Mouse (Mus musculus) heart, embryonic 10.5 days (tissue): ENCODE results near the gene Senp3. TPM values are rescaled to one million over a fixed set of nuclear protein-coding genes. Genes with fewer than 3 reads are reported as not detected.
"Not testable (repeated sequence)": the region's sequence is repeated elsewhere in the genome, so short reads cannot be mapped to it uniquely, and the experiment has no call there.

Experiments used
- DNase-seq: peaks from one replicate; pipeline ENCODE4 v3.0.0-alpha.2; 2017; ENCODE audit warnings: low spot score
- H3K27ac ChIP-seq: fragments of 300-500 bp; sonication (generic); 2 replicates; pipeline ENCODE4 v1.5.1; 2016; ENCODE audit warnings: mild to moderate bottlenecking
- H3K27me3 ChIP-seq: fragments of 300-500 bp; sonication (generic); 2 replicates; pipeline ENCODE4 v1.6.1; 2016; ENCODE audit warnings: mild to moderate bottlenecking; ENCODE audit not compliant: poor library complexity, insufficient read depth, severe bottlenecking
- H3K36me3 ChIP-seq: fragments of 300-500 bp; sonication (generic); 2 replicates; pipeline ENCODE4 v1.6.1; 2016; ENCODE audit warnings: mild to moderate bottlenecking, moderate library complexity
- H3K4me1 ChIP-seq: fragments of 300-500 bp; sonication (generic); 2 replicates; pipeline ENCODE4 v1.6.1; 2016; ENCODE audit warnings: mild to moderate bottlenecking
- H3K4me3 ChIP-seq: fragments of 300-500 bp; sonication (generic); 2 replicates; pipeline ENCODE4 v1.5.1; 2016; ENCODE audit warnings: mild to moderate bottlenecking, moderate library complexity
- H3K9me3 ChIP-seq: fragments of 300-500 bp; sonication (generic); 2 replicates; pipeline ENCODE4 v1.6.1; 2016; ENCODE audit warnings: mild to moderate bottlenecking, moderate library complexity
- WGBS: fragments of 180-500 bp; shearing (Covaris S2); methylation state at CpG from one replicate; pipeline ENCODE4 v1.1.7; 2016; 5-methylcytosine and 5-hydroxymethylcytosine counted together
- polyA plus RNA-seq: library from polyadenylated mRNA; unstranded; fragments of >200 nt; fragmentation: Nextera tagmentation; extraction: Ambion mirVana; gene quantifications from 2 replicates; pipeline ENCODE4 v1.2.1, GENCODE M21; 2016

Senp3 gene
- polyA plus RNA-seq, 1 experiment from 2014 or later = 108 TPM

DNA sequence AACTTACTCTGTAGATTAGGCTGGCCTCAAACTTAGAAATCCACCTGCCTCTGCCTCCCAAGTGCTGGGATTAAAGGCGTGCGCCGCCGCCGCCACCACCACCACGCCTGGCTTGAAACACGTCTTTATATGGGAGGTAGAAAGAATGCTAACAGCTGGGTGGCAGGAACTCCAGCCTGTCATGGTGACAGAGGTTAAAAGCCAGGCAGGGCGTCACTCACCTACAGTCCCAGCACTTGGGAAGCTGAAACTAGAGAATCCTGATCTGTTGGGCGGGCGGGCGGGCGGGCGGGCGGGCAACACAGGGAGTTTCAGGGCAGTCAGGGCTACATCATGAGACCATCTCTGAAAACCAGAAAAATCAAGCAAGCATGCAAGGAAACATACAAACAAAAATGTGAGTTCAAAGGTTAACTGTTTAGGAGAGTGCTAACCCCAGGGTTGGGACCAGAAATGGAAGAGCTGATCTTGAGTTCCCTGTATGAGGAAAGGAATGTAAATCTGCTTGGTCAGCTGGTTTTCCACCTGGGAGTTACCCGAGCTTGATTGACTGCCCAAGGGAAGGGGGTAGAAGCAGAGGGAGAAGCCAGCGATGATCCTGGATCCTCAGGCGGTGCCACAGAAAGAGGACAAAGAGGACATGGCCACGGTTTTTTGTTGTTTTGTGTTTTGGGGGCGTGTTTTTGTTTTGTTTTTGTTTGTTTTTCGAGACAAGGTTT, 31.2 kb upstream of the Senp3 start:
- H3K4me3 ChIP-seq = no peak overlapping the region
- H3K4me1 ChIP-seq = peaks cover 41% of the 10 kb centered on the region
- H3K27ac ChIP-seq = no peak overlapping the region
- H3K9me3 ChIP-seq = no peaks in the 10 kb centered on the region
- 66% methylated on average over 20 of the region's 20 CpGs for WGBS
- DNase-seq = no peak
- no peaks in the 10 kb centered on the region for H3K36me3 ChIP-seq
- no peaks in the 10 kb centered on the region for H3K27me3 ChIP-seq

GRCm38 (mm10) chr11:69711082-69711481, 29.2 kb upstream of the Senp3 start:
- Histone ChIP-seq H3K36me3 (no peaks in the 10 kb centered on the region), H3K4me3 (no peak overlapping the region), H3K27me3 (no peaks in the 10 kb centered on the region), H3K27ac (no peak overlapping the region), H3K4me1 (peaks cover 35% of the 10 kb centered on the region), H3K9me3 (no peaks in the 10 kb centered on the region)
- no peak for DNase-seq
- 77% methylated on average over 2 of the region's 2 CpGs for WGBS

GRCm38 (mm10) chr11:69710470-69710869, 28.6 kb upstream of the Senp3 start:
- Histone ChIP-seq H3K27me3 (no peaks in the 10 kb centered on the region), H3K9me3 (no peaks in the 10 kb centered on the region), H3K27ac (no peak overlapping the region), H3K4me1 (peaks cover 28% of the 10 kb centered on the region), H3K4me3 (no peak overlapping the region), H3K36me3 (no peaks in the 10 kb centered on the region)
- WGBS = 78% methylated on average over 3 of the region's 3 CpGs
- no peak for DNase-seq

DNA sequence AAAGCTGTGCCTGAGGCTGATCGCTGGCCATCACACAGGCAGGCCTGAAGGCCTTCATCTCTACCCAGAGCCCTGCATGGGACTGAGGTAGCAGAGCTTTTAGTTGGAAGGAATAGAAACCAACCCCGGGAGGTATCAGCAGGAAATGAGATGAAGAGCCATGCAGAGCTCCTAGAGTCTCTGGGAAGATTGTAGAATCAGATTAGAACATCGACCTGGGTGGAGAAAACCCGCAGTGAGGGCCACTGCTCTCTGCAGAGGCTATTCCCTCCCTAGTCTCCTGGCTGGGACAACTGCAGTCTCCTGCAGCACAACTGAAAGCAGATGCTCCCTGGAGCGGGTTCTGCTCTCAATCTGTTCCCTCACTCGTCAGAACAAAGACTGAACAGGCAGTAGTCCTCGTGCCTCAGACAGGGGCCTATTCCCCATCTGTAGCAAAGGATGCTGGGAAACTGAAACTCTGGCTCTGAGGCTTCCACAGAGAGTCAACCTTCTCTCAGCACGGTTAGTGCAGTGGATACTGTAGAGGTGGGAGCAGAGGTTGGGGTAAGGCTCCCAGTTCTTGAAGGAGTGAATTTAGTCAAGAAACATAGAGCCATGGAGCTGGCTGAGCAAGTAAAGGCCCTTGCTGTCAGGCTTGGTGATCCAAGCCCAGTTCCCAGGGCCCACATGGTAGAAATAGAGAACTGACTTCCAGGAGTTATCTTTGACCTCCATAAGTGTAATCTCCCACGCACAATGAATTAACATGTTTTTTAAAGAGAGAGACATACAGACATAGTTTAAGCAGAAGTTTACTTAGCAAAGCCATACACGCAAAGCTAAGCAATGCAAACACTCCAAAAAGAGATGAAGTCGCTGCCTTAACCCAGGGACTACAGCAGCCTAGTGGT, 27.9 kb upstream of the Senp3 start:
- H3K36me3 ChIP-seq = no peaks in the 10 kb centered on the region
- H3K4me3 ChIP-seq = no peak overlapping the region
- DNase-seq = no peak
- H3K9me3 ChIP-seq = no peaks in the 10 kb centered on the region
- H3K27me3 ChIP-seq = no peaks in the 10 kb centered on the region
- H3K4me1 ChIP-seq = peaks cover 24% of the 10 kb centered on the region
- WGBS = 47% methylated on average over 11 of the region's 11 CpGs
- peak overlapping the region; percentile 70 for H3K27ac ChIP-seq

- Histone ChIP-seq H3K27ac (0 out of 2 replicates have a peak overlapping the region, but pooled peaks have one; percentile 70), H3K4me1 (peaks cover 20% of the 10 kb centered on the region)
- WGBS = 79% methylated on average over 3 of the region's 3 CpGs
Observed at GRCm38 (mm10) chr11:69708614-69709265, 26.9 kb upstream of the Senp3 start.

DNA sequence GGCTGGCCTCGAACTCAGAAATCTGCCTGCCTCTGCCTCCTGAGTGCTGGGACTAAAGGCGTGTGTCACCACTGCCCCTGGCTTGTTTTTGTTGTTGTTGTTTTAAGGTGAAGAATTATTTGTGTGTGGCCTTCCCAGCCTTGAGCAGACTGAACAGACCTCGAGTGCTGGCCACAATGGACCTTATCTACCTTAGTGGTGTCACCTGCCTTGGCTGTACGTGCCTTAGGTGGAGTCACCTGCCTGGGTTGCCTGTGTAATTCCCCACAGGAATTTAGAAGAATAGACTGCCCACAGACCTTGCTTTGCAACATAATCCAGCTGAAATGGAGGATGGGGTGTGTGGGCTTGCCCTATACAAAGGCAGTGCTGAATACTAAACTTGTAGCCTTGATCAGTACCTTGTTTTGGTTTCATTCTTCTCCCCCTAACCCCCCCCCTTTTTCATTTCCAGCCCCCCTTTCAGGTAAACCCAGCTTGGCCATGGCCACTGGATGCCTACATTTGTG, 26.0 kb upstream of the Senp3 start:
- H3K36me3 ChIP-seq = no peaks in the 10 kb centered on the region
- no peak overlapping the region for H3K27ac ChIP-seq
- no peak overlapping the region for H3K4me3 ChIP-seq
- H3K9me3 ChIP-seq = no peaks in the 10 kb centered on the region
- DNase-seq = no peak
- peaks cover 16% of the 10 kb centered on the region for H3K4me1 ChIP-seq
- H3K27me3 ChIP-seq = no peaks in the 10 kb centered on the region
- WGBS = 83% methylated on average over 4 of the region's 4 CpGs

More at GRCm38 (mm10) chr11:69708614-69709265, 26.9 kb upstream of the Senp3 start:
- Histone ChIP-seq H3K27me3 (no peaks in the 10 kb centered on the region), H3K36me3 (no peaks in the 10 kb centered on the region), H3K9me3 (no peaks in the 10 kb centered on the region), H3K4me3 (no peak overlapping the region)
- no peak for DNase-seq

- no peak overlapping the region for H3K27ac ChIP-seq
- peaks cover 16% of the 10 kb centered on the region for H3K4me1 ChIP-seq
- H3K4me3 ChIP-seq = no peak overlapping the region
- no peak for DNase-seq
- H3K27me3 ChIP-seq = no peaks in the 10 kb centered on the region
- H3K36me3 ChIP-seq = no peaks in the 10 kb centered on the region
- WGBS = 88% methylated on average over 4 of the region's 4 CpGs
- H3K9me3 ChIP-seq = no peaks in the 10 kb centered on the region
Observed at GRCm38 (mm10) chr11:69707480-69707847, 25.6 kb upstream of the Senp3 start.

GRCm38 (mm10) chr11:69706775-69707479, 25.0 kb upstream of the Senp3 start:
- no peak for DNase-seq
- Histone ChIP-seq H3K4me1 (peaks cover 16% of the 10 kb centered on the region), H3K36me3 (no peaks in the 10 kb centered on the region), H3K4me3 (no peak overlapping the region), H3K9me3 (no peaks in the 10 kb centered on the region), H3K27me3 (no peaks in the 10 kb centered on the region), H3K27ac (no peak overlapping the region)
- 49% methylated on average over 6 of the region's 6 CpGs for WGBS

DNA sequence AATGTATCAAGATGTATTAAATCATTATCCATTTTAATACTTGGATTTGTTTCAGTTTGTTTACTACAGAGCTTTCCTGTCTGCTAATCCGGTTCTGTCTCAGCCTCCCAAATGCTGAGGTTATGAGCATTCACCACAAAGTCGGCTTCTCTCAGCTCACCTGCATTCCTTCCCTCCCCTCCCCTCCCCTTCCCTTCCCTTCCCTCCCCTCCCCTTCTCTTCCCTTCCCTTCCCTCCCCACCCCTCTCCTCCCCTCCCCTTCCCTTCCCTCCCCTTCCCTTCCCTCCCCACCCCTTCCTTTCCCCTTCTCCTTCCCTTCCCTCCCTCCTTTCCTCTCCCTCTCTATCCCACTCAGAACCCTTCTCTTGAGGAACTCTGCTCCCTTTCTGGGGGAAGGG, 22.7 kb upstream of the Senp3 start:
- 42% methylated on average over 2 of the region's 2 CpGs for WGBS
- Histone ChIP-seq H3K9me3 (no peaks in the 10 kb centered on the region), H3K27ac (no peak overlapping the region), H3K4me3 (no peak overlapping the region), H3K4me1 (peaks cover 27% of the 10 kb centered on the region), H3K27me3 (no peaks in the 10 kb centered on the region), H3K36me3 (no peaks in the 10 kb centered on the region)
- no peak for DNase-seq

DNA sequence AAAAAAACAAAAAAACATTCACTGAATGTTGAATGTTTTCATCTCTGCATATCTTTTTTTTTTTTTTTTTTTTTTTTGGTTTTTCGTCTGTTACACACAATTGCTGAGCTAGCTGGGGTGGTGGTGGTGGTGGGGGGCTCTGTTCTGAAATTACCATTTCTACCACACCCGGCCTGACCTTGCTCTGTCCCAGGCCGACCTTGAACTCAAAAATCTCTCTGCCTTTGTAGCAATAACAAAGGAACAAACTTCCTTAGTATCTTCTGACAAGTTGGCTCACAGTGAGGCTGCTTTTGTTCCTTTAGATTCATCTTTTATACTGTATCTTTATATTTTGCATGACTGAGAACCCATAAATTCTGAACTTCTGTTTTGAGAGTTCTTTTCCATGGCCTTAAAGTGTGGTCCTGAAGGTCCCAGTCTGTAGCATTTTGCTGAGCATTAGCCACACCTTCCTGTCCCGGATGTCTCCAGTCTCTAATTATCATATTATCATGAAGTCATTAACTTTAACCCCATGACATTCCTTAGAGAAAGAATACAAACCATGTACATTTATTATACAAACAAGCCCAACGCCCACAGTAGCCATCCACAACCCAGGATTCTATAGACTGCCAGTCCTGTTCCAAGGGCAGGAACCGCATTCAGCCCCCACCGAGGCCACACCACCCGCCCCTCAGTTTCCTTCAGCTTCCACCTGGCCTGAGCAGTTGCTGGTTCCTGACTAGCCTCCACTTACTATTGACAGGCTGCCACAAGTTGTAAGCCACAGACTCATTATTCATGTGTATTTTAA, 22.1 kb upstream of the Senp3 start:
- no peak for DNase-seq
- H3K36me3 ChIP-seq = no peaks in the 10 kb centered on the region
- H3K4me3 ChIP-seq = no peak overlapping the region
- no peaks in the 10 kb centered on the region for H3K9me3 ChIP-seq
- 68% methylated on average over 8 of the region's 8 CpGs for WGBS
- H3K27ac ChIP-seq = no peak overlapping the region
- no peaks in the 10 kb centered on the region for H3K27me3 ChIP-seq
- H3K4me1 ChIP-seq = peaks cover 24% of the 10 kb centered on the region

DNA sequence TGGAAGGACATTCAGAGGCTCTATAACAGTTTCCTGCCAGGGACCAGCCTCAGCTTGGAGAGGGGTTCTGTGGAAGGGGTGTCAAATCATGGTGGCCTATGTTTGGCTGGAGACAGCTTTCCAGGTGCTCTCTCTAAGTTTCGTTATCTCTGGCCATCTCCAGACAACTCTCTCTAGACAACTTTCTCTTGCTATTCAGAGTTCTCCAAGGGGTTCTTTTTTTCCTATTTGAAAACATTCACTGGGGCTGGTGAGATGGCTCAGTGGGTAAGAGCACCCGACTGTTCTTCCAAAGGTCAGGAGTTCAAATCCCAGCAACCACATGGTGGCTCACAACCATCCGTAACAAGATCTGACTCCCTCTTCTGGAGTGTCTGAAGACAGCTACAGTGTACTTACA, 21.5 kb upstream of the Senp3 start:
- not testable (repeated sequence) for H3K36me3 ChIP-seq

DNA sequence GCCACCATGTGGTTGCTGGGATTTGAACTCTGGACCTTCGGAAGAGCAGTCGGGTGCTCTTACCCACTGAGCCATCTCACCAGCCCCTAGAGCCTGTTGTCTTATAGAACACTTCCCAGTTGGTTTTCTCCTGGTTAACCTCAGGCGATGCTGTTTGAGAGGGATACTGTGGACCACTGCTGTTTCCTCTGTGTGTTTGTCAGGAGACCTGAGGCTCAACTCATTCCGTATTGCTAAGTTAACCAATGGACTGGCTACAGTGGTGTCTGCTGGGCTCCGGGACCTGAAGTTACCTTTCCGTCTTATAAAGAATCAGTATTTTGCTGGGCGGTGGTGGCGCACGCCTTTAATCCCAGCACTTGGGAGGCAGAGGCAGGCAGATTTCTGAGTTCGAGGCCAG, 21.0 kb upstream of the Senp3 start:
- not testable (repeated sequence) for H3K27ac ChIP-seq, H3K27me3 ChIP-seq, H3K36me3 ChIP-seq, H3K9me3 ChIP-seq, H3K4me3 ChIP-seq, DNase-seq
- peaks cover 17% of the 10 kb centered on the region for H3K4me1 ChIP-seq
- 94% methylated on average over 10 of the region's 10 CpGs for WGBS

More for the DNA sequence above, 21.5 kb upstream of the Senp3 start:
- 77% methylated on average over 3 of the region's 3 CpGs for WGBS
- not testable (repeated sequence) for H3K27ac ChIP-seq, H3K9me3 ChIP-seq, H3K27me3 ChIP-seq, DNase-seq, H3K4me3 ChIP-seq
- peaks cover 17% of the 10 kb centered on the region for H3K4me1 ChIP-seq
